In genomic region chr8:84773833-84774232, GRCm38 (mm10) we compare ENCODE assay signal across 8 mouse cellular contexts. TPM values are rescaled to one million over a fixed set of nuclear protein-coding genes. Genes with fewer than 3 reads are reported as not detected.
DNase-seq lines count a peak whose midpoint lies in the region; ATAC-seq lines count a peak whose summit lies in the region.

No protein-coding gene starts in this region.

- intact Hi-C loops in heart, postnatal 36 days (cut with DNase I), result loop anchor here (2.0 kb wide), 1 partner anchor 15 kb away; no protein-coding TSS in a partner anchor

- H3K9me3 ChIP-seq in forebrain, embryonic 16.5 days (ENCODE audit: control insufficient read depth, low read length), result no peaks in the 10 kb centered on the region
- no peaks in the 10 kb centered on the region for H3K9me3 ChIP-seq in lung, embryonic 15.5 days

- H3K4me3 ChIP-seq in brown adipose tissue, adult 24 weeks (ENCODE audit: insufficient read depth, low read depth, low read length), result peak overlapping the region; percentile 11; the same call in 1 of the 2 replicates
- H3K4me3 ChIP-seq in forebrain, embryonic 16.5 days (replicated peaks; ENCODE audit: low read length), result peak overlapping the region; percentile 49
- peak overlapping the region; percentile 27 for H3K4me3 ChIP-seq in lung, embryonic 15.5 days

- peaks cover 21% of the 10 kb centered on the region for H3K4me1 ChIP-seq in brown adipose tissue, adult 24 weeks (ENCODE audit: control insufficient read depth, insufficient read depth, insufficient read length, low read length)
- H3K4me1 ChIP-seq in forebrain, embryonic 16.5 days (replicated peaks; ENCODE audit: control insufficient read depth, insufficient read depth, low read length), result peaks cover 52% of the 10 kb centered on the region
- H3K4me1 ChIP-seq in lung, embryonic 15.5 days, result peaks cover 81% of the 10 kb centered on the region

- H3K4me2 ChIP-seq in forebrain, embryonic 16.5 days (ENCODE audit: low read length), result peak overlapping the region; percentile 81
- H3K4me2 ChIP-seq in lung, embryonic 15.5 days, result peak overlapping the region; percentile 56

- DNase-seq in MN1 (ENCODE audit: low spot score), result peak; percentile 87
- peak; percentile 72 to 78 for DNase-seq in heart, postnatal 36 days
- DNase-seq in layer of hippocampus, adult 8-10 months (ENCODE audit: low spot score in 2 of 2), result peak; percentile 84 to 87
- peak; percentile 93 to 95 for DNase-seq in right cerebral cortex, postnatal 10 days (ENCODE audit: low spot score in 2 of 2)
- DNase-seq in spleen, postnatal 4 days (ENCODE audit: low spot score in 2 of 2), result no peak

- WGBS in forebrain, embryonic 16.5 days, result 0% methylated on average over 18 of the region's 19 CpGs
- 1% methylated on average over 15 of the region's 19 CpGs for WGBS in lung, embryonic 15.5 days

- peak overlapping the region; percentile 81 for H3K9ac ChIP-seq in forebrain, embryonic 16.5 days (replicated peaks; ENCODE audit: low read depth, low read length)
- peak overlapping the region; percentile 4 for H3K9ac ChIP-seq in lung, embryonic 15.5 days

- ATAC-seq in forebrain, embryonic 16.5 days, result peak; percentile 84
- ATAC-seq in lung, embryonic 15.5 days (ENCODE audit: borderline replicate concordance, extremely low read depth, low FRiP score, low TSS enrichment), result peak; percentile 86

- no peaks in the 10 kb centered on the region for H3K36me3 ChIP-seq in forebrain, embryonic 16.5 days (ENCODE audit: control insufficient read depth, insufficient read depth)
- H3K36me3 ChIP-seq in lung, embryonic 15.5 days, result peaks cover 6% of the 10 kb centered on the region; the same call in 1 of the 2 replicates

- H3K27me3 ChIP-seq in forebrain, embryonic 16.5 days (replicated peaks; ENCODE audit: control insufficient read depth, insufficient read depth, low read length), result 0 out of 2 replicates have a peak, but pooled peaks cover 2% of the 10 kb centered on the region
- peaks cover 22% of the 10 kb centered on the region for H3K27me3 ChIP-seq in lung, embryonic 15.5 days

- no peak overlapping the region for H3K27ac ChIP-seq in brown adipose tissue, adult 24 weeks (replicated peaks; ENCODE audit: low read depth, low read length)
- peak overlapping the region; percentile 99 for H3K27ac ChIP-seq in forebrain, embryonic 16.5 days (ENCODE audit: low read length)
- H3K27ac ChIP-seq in lung, embryonic 15.5 days, result peak overlapping the region; percentile 93

RNA-seq across cellular contexts. Expression of gene Nfix, which starts 26.3 kb away (rescaled TPM):
- polyA plus RNA-seq in brown adipose tissue, adult 24 weeks (2012; ENCODE audit: insufficient read depth, insufficient read length, missing spikeins), result 74.6 and 78.4 TPM in 2 replicates
- polyA plus RNA-seq in forebrain, embryonic 16.5 days (2015; fragmentation: Nextera tagmentation; extraction: Ambion mirVana), result 440 and 546 TPM in 2 replicates
- 100 to 1,000 TPM; 279 to 296 TPM for total RNA-seq in heart, postnatal 36 days (2021)
- 100 to 1,000 TPM; 453 to 552 (median 494) TPM for total RNA-seq in layer of hippocampus, adult 8-10 months (2022)
- polyA plus RNA-seq in lung, embryonic 15.5 days (2015; fragmentation: Nextera tagmentation; extraction: Ambion mirVana), result 39.2 and 42.7 TPM in 2 replicates

RNA-seq across cellular contexts. Expression of gene Dand5, which starts 48.8 kb away (rescaled TPM):
- 7.2 and 9.4 TPM in 2 replicates for polyA plus RNA-seq in brown adipose tissue, adult 24 weeks (2012; ENCODE audit: insufficient read depth, insufficient read length, missing spikeins)
- polyA plus RNA-seq in forebrain, embryonic 16.5 days (2015; fragmentation: Nextera tagmentation; extraction: Ambion mirVana), result 8.2 and 8.7 TPM in 2 replicates
- 1 to 10 TPM; 9.3 to 9.9 TPM for total RNA-seq in heart, postnatal 36 days (2021)
- total RNA-seq in layer of hippocampus, adult 8-10 months (2022), result 10 to 100 TPM in 1 of 4 experiments, 1 to 10 TPM in 3; 8.4 to 10.5 (median 8.9) TPM
- polyA plus RNA-seq in lung, embryonic 15.5 days (2015; fragmentation: Nextera tagmentation; extraction: Ambion mirVana), result 6.0 and 6.3 TPM in 2 replicates

RNA-seq across cellular contexts. Expression of gene G430095P16Rik, which starts 51.0 kb away (rescaled TPM):
- polyA plus RNA-seq in brown adipose tissue, adult 24 weeks (2012; ENCODE audit: insufficient read depth, insufficient read length, missing spikeins), result 1.9 TPM in 1 of 2 replicates, not detected in the other
- polyA plus RNA-seq in forebrain, embryonic 16.5 days (2015; fragmentation: Nextera tagmentation; extraction: Ambion mirVana), result 2.0 and 2.2 TPM in 2 replicates
- total RNA-seq in heart, postnatal 36 days (2021), result under 1 TPM in 1 of 2 experiments, not detected in 1; 0.44 TPM
- not detected for total RNA-seq in layer of hippocampus, adult 8-10 months (2022)
- polyA plus RNA-seq in lung, embryonic 15.5 days (2015; fragmentation: Nextera tagmentation; extraction: Ambion mirVana), result 3.4 and 4.4 TPM in 2 replicates

RNA-seq across cellular contexts. Expression of gene Gadd45gip1, which starts 57.5 kb away (rescaled TPM):
- polyA plus RNA-seq in brown adipose tissue, adult 24 weeks (2012; ENCODE audit: insufficient read depth, insufficient read length, missing spikeins), result 32.2 and 37.2 TPM in 2 replicates
- polyA plus RNA-seq in forebrain, embryonic 16.5 days (2015; fragmentation: Nextera tagmentation; extraction: Ambion mirVana), result 31.3 and 34.3 TPM in 2 replicates
- total RNA-seq in heart, postnatal 36 days (2021), result 10 to 100 TPM; 28.5 to 29.5 TPM
- total RNA-seq in layer of hippocampus, adult 8-10 months (2022), result 10 to 100 TPM; 21.6 to 27.7 (median 23.3) TPM
- 43.4 and 47.0 TPM in 2 replicates for polyA plus RNA-seq in lung, embryonic 15.5 days (2015; fragmentation: Nextera tagmentation; extraction: Ambion mirVana)

Comparison
In these comparisons a context has a peak if more than half of its experiments do, and no peak if none do; other contexts are left out.
1. DNase-seq: peak in MN1 (single experiment), heart, postnatal 36 days (2 of 2), layer of hippocampus, adult 8-10 months (2 of 2) and right cerebral cortex, postnatal 10 days (2 of 2); none in spleen, postnatal 4 days (0 of 2).
2. Peak in every context shown above with its lines, with median percentiles within 50 percentile points of each other: H3K4me3 ChIP-seq.